In genomic region chr4:131060706-131061105, GRCm38 (mm10) we compare ENCODE assay signal across 14 mouse cellular contexts.
DNase-seq lines count a peak whose midpoint lies in the region; ATAC-seq and TF ChIP-seq lines count a peak whose summit lies in the region.
"Had no signal": no experiment of that assay in that cellular context is flagged by ENCODE, and none has a peak within 500 bp of the region (broad histone marks: within the 10 kb centered on the region; RNA-seq: fewer than 3 reads in every experiment).

No protein-coding gene starts in this region.

- no peak overlapping the region for H3K4me3 ChIP-seq in hindbrain, embryonic 11.5 days (ENCODE audit: low read depth, low read length)
- H3K4me3 ChIP-seq in midbrain, embryonic 14.5 days (replicated peaks; ENCODE audit: low read depth, low read length), result no peak overlapping the region
- H3K4me3 ChIP-seq in lung, adult 2 months (replicated peaks; ENCODE audit: extremely low read depth, low read depth, low read length), result no peak overlapping the region
- H3K4me3 ChIP-seq: erythroblast, embryonic 14.5 days; liver, embryonic 15.5 days had no signal

- H3K27me3 ChIP-seq in hindbrain, embryonic 11.5 days (ENCODE audit: control insufficient read depth, insufficient read depth, low read length), result no peaks in the 10 kb centered on the region
- H3K27me3 ChIP-seq in midbrain, embryonic 14.5 days (ENCODE audit: control insufficient read depth, insufficient read depth, low read length), result peaks cover 8% of the 10 kb centered on the region
- H3K27me3 ChIP-seq: liver, embryonic 15.5 days had no signal

- ATAC-seq in hindbrain, embryonic 11.5 days (ENCODE audit: low FRiP score), result peak; percentile 60; the same call in 1 of the 2 replicates
- ATAC-seq in midbrain, embryonic 14.5 days (ENCODE audit: low FRiP score, low TSS enrichment), result no peak

- no peak overlapping the region for H3K4me2 ChIP-seq in hindbrain, embryonic 11.5 days (replicated peaks; ENCODE audit: low read depth, low read length)
- H3K4me2 ChIP-seq in midbrain, embryonic 14.5 days (ENCODE audit: low read length), result no peak overlapping the region
- H3K4me2 ChIP-seq: liver, embryonic 15.5 days had no signal

- no peaks in the 10 kb centered on the region for H3K9me3 ChIP-seq in hindbrain, embryonic 11.5 days (ENCODE audit: control insufficient read depth, low read length)
- no peaks in the 10 kb centered on the region for H3K9me3 ChIP-seq in midbrain, embryonic 14.5 days (ENCODE audit: control insufficient read depth, low read length)
- H3K9me3 ChIP-seq: liver, embryonic 15.5 days had no signal

- no peak for TF ChIP-seq POLR2A in brain, embryonic 14.5 days (IDR thresholded peaks at IDR 0.05; ENCODE audit: borderline replicate concordance, extremely low read depth, insufficient read depth, insufficient read length, poor library complexity, severe bottlenecking)
- TF ChIP-seq POLR2A in lung, adult 2 months (IDR thresholded peaks at IDR 0.05; ENCODE audit: borderline replicate concordance, extremely low read depth, low read depth, low read length), result no peak

- WGBS in hindbrain, embryonic 11.5 days, result 13% methylated on average over 2 of the region's 2 CpGs
- WGBS in midbrain, embryonic 14.5 days, result 1% methylated on average over 2 of the region's 2 CpGs
- 30% methylated on average over 2 of the region's 2 CpGs for WGBS in lung, adult 2 months

- H3K36me3 ChIP-seq in hindbrain, embryonic 11.5 days (ENCODE audit: control insufficient read depth, insufficient read depth, low read length), result no peaks in the 10 kb centered on the region
- H3K36me3 ChIP-seq in midbrain, embryonic 14.5 days (ENCODE audit: control insufficient read depth, insufficient read depth, low read length), result no peaks in the 10 kb centered on the region
- H3K36me3 ChIP-seq: liver, embryonic 15.5 days had no signal

- no peak overlapping the region for H3K27ac ChIP-seq in hindbrain, embryonic 11.5 days (ENCODE audit: low read depth, low read length)
- no peak overlapping the region for H3K27ac ChIP-seq in midbrain, embryonic 14.5 days (replicated peaks; ENCODE audit: low read depth, low read length)
- H3K27ac ChIP-seq: liver, embryonic 15.5 days had no signal

- no peak overlapping the region for H3K9ac ChIP-seq in hindbrain, embryonic 11.5 days (ENCODE audit: low read depth, low read length)
- no peak overlapping the region for H3K9ac ChIP-seq in midbrain, embryonic 14.5 days (replicated peaks; ENCODE audit: low read length)
- H3K9ac ChIP-seq: liver, embryonic 15.5 days had no signal

- TF ChIP-seq CTCF in brain, embryonic 14.5 days (IDR thresholded peaks at IDR 0.05; ENCODE audit: borderline replicate concordance, extremely low read depth, insufficient read depth, insufficient read length), result no peak
- no peak for TF ChIP-seq CTCF in lung, adult 2 months (IDR thresholded peaks at IDR 0.05; ENCODE audit: insufficient read depth, low read length)

- H3K4me1 ChIP-seq in hindbrain, embryonic 11.5 days (replicated peaks; ENCODE audit: control insufficient read depth, insufficient read depth, low read length), result 0 out of 2 replicates have a peak, but pooled peaks cover 2% of the 10 kb centered on the region
- H3K4me1 ChIP-seq in midbrain, embryonic 14.5 days (ENCODE audit: control insufficient read depth, insufficient read depth, low read length), result peaks cover 14% of the 10 kb centered on the region
- H3K4me1 ChIP-seq in lung, adult 2 months (ENCODE audit: control insufficient read depth, insufficient read depth, low read length), result no peaks in the 10 kb centered on the region
- H3K4me1 ChIP-seq: liver, embryonic 15.5 days had no signal

- DNase-seq in cerebellum, postnatal 10 days, result peak; percentile 34 to 51
- no peak for DNase-seq in cerebellum, postnatal 36 days
- peak; percentile 80 for DNase-seq in brain, embryonic 14.5 days (ENCODE audit: low read depth)
- peak; percentile 51 for DNase-seq in hindbrain, embryonic 11.5 days (ENCODE audit: low spot score)
- DNase-seq in midbrain, embryonic 14.5 days, result peak; percentile 64
- DNase-seq in urinary bladder, postnatal 4 days (ENCODE audit: low spot score in 2 of 2), result no peak
- no peak for DNase-seq in lung, adult 2 months
- no peak for DNase-seq in adipocyte (ENCODE audit: low spot score)
- DNase-seq: cerebellum, adult 9-10 months; gastrocnemius, postnatal 25 days; heart, postnatal 10 days; kidney, postnatal 10 days had no signal

Comparison
In these comparisons a context has a peak if more than half of its experiments do, and no peak if none do; other contexts are left out.
1. DNase-seq: peak in cerebellum, postnatal 10 days (2 of 2), brain, embryonic 14.5 days (single experiment), hindbrain, embryonic 11.5 days (single experiment) and midbrain, embryonic 14.5 days (single experiment); none in cerebellum, postnatal 36 days (0 of 2), urinary bladder, postnatal 4 days (0 of 2), lung, adult 2 months (single experiment) and adipocyte (single experiment).